Mouse (Mus musculus): ENCODE data around the gene Olfr95. TPM values are rescaled to one million over a fixed set of nuclear protein-coding genes. Genes with fewer than 3 reads are reported as not detected.

The Olfr95 gene
- polyA plus RNA-seq, 1 experiment, result 0.40 TPM

DNA sequence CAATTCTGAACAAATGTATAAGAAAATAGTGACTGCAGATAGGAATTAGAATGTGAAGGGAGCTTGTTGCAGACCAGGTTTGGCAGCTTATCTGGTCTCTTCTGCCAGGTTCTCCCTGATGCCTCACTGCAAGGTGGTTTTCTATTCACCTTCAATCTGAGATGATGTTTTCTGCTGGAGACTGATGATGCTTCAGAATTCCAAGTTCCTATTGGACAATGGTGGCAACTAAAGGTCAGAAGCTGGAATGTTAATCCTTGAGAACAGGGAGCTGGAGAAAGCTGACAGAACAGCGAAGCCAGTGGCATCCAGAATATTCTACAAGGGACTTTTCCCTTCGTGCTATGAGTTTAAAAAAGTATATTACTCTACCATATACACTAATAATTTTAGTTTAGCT lies 22.2 kb downstream of the Olfr95 start:
- Histone ChIP-seq H3K4me1 (ENCODE audit: control insufficient read depth, insufficient read depth, low read length) (no peaks in the 10 kb centered on the region), H3K4me3 (replicated peaks; ENCODE audit: control insufficient read depth, low read depth, low read length) (no peak overlapping the region), H3K27ac (ENCODE audit: control insufficient read depth, insufficient read depth, low read depth, low read length, poor library complexity) (no peak overlapping the region)
- WGBS, result 66% methylated on average over 2 of the region's 2 CpGs
- TF ChIP-seq CTCF (IDR thresholded peaks at IDR 0.05; ENCODE audit: control insufficient read depth, insufficient read depth, low read length) (no peak), POLR2A (IDR thresholded peaks at IDR 0.05; ENCODE audit: borderline replicate concordance, control insufficient read depth, low read depth, low read length) (no peak)

DNA sequence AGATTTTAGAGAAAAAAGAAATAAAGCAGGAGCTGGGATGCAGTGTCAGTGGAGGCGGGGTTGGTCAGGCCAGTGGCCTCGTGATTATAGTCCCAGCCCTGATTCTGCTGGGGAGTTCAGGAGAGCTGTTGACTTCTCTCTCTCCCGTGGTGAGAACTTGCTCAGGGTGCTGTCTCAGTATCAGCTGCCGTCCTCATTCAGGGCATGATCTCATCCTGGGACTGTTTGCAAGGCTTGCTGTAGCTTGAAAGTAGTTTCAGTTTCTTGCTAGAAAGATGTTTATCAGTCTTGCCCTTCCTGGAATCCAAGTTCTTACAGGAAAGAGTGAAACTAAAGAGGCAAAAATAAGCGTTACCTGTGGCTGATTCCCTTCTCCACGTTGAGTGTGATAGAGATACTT lies 27.4 kb downstream of the Olfr95 start:
- no peak overlapping the region for H3K27ac ChIP-seq (ENCODE audit: control insufficient read depth, insufficient read depth, low read depth, low read length, poor library complexity)
- H3K4me3 ChIP-seq (replicated peaks; ENCODE audit: control insufficient read depth, low read depth, low read length), result no peak overlapping the region
- no peaks in the 10 kb centered on the region for H3K4me1 ChIP-seq (ENCODE audit: control insufficient read depth, insufficient read depth, low read length)
- 15% methylated on average over 6 of the region's 6 CpGs for WGBS
- no peak for TF ChIP-seq CTCF (IDR thresholded peaks at IDR 0.05; ENCODE audit: control insufficient read depth, insufficient read depth, low read length)
- no peak for TF ChIP-seq POLR2A (IDR thresholded peaks at IDR 0.05; ENCODE audit: borderline replicate concordance, control insufficient read depth, low read depth, low read length)

- no peaks in the 10 kb centered on the region for H3K4me1 ChIP-seq (ENCODE audit: control insufficient read depth, insufficient read depth, low read length)
- no peak within 1 kb of the TSS for H3K27ac ChIP-seq (ENCODE audit: control insufficient read depth, insufficient read depth, low read depth, low read length, poor library complexity)
- no peak within 1 kb of the TSS for H3K4me3 ChIP-seq (replicated peaks; ENCODE audit: control insufficient read depth, low read depth, low read length)
- TF ChIP-seq POLR2A (IDR thresholded peaks at IDR 0.05; ENCODE audit: borderline replicate concordance, control insufficient read depth, low read depth, low read length) (no peak), CTCF (IDR thresholded peaks at IDR 0.05; ENCODE audit: control insufficient read depth, insufficient read depth, low read length) (no peak)
These were observed 51.5 kb downstream of the Olfr95 start, which contains the start of gene Olfr93 for GRCm38 (mm10) chr17:37161394-37161793. TSS of gene Olfr93 (minus strand) at chr17:37161494.

Other genes starting within 250 kb of the Olfr95 start
- 1.8 TPM in 1 of 2 replicates, not detected in the other for gene 2410137M14Rik, start 231.9 kb downstream of the Olfr95 start, polyA plus RNA-seq (2011; ENCODE audit: insufficient read depth, insufficient read length, low replicate concordance, missing spikeins)
- 5.6 and 15.2 TPM in 2 replicates for gene H2-M5, start 223.6 kb downstream of the Olfr95 start, polyA plus RNA-seq (2011; ENCODE audit: insufficient read depth, insufficient read length, low replicate concordance, missing spikeins)
- gene Zfp57, start 212.0 kb downstream of the Olfr95 start, polyA plus RNA-seq (2011; ENCODE audit: insufficient read depth, insufficient read length, low replicate concordance, missing spikeins), result 1.3 and 19.0 TPM in 2 replicates
- gene Mog, start 189.7 kb downstream of the Olfr95 start, polyA plus RNA-seq (2011; ENCODE audit: insufficient read depth, insufficient read length, low replicate concordance, missing spikeins), result not detected in 2 replicates
- 19.5 and 47.1 TPM in 2 replicates for gene Gabbr1, start 167.2 kb downstream of the Olfr95 start, polyA plus RNA-seq (2011; ENCODE audit: insufficient read depth, insufficient read length, low replicate concordance, missing spikeins)
- not detected in 2 replicates for gene Olfr90, start 124.6 kb downstream of the Olfr95 start, polyA plus RNA-seq (2011; ENCODE audit: insufficient read depth, insufficient read length, low replicate concordance, missing spikeins)
- not detected in 2 replicates for gene Olfr91, start 114.8 kb downstream of the Olfr95 start, polyA plus RNA-seq (2011; ENCODE audit: insufficient read depth, insufficient read length, low replicate concordance, missing spikeins)
- not detected in 2 replicates for gene Olfr92, start 93.0 kb downstream of the Olfr95 start, polyA plus RNA-seq (2011; ENCODE audit: insufficient read depth, insufficient read length, low replicate concordance, missing spikeins)
- not detected in 2 replicates for gene Olfr93, start 51.6 kb downstream of the Olfr95 start, polyA plus RNA-seq (2011; ENCODE audit: insufficient read depth, insufficient read length, low replicate concordance, missing spikeins)
- gene Ubd, start 19.2 kb downstream of the Olfr95 start, polyA plus RNA-seq (2011; ENCODE audit: insufficient read depth, insufficient read length, low replicate concordance, missing spikeins), result 6.7 and 19.8 TPM in 2 replicates
- not detected in 2 replicates for gene Olfr94, start 12.1 kb downstream of the Olfr95 start, polyA plus RNA-seq (2011; ENCODE audit: insufficient read depth, insufficient read length, low replicate concordance, missing spikeins)
- not detected in 2 replicates for gene Olfr96, start 7.0 kb upstream of the Olfr95 start, polyA plus RNA-seq (2011; ENCODE audit: insufficient read depth, insufficient read length, low replicate concordance, missing spikeins)
- gene Olfr97, start 24.2 kb upstream of the Olfr95 start, polyA plus RNA-seq (2011; ENCODE audit: insufficient read depth, insufficient read length, low replicate concordance, missing spikeins), result not detected in 2 replicates
- gene Olfr98, start 50.6 kb upstream of the Olfr95 start, polyA plus RNA-seq (2011; ENCODE audit: insufficient read depth, insufficient read length, low replicate concordance, missing spikeins), result not detected in 2 replicates
- gene H2-M3, start 57.1 kb upstream of the Olfr95 start, polyA plus RNA-seq (2011; ENCODE audit: insufficient read depth, insufficient read length, low replicate concordance, missing spikeins), result 3.7 and 8.7 TPM in 2 replicates
- not detected in 2 replicates for gene Olfr99, start 70.3 kb upstream of the Olfr95 start, polyA plus RNA-seq (2011; ENCODE audit: insufficient read depth, insufficient read length, low replicate concordance, missing spikeins)
- not detected in 2 replicates for gene Olfr101, start 91.2 kb upstream of the Olfr95 start, polyA plus RNA-seq (2011; ENCODE audit: insufficient read depth, insufficient read length, low replicate concordance, missing spikeins)
- gene Olfr102, start 103.9 kb upstream of the Olfr95 start, polyA plus RNA-seq (2011; ENCODE audit: insufficient read depth, insufficient read length, low replicate concordance, missing spikeins), result not detected in 2 replicates
- gene Olfr103, start 126.6 kb upstream of the Olfr95 start, polyA plus RNA-seq (2011; ENCODE audit: insufficient read depth, insufficient read length, low replicate concordance, missing spikeins), result not detected in 2 replicates
- not detected in 2 replicates for gene Olfr104-ps, start 146.5 kb upstream of the Olfr95 start, polyA plus RNA-seq (2011; ENCODE audit: insufficient read depth, insufficient read length, low replicate concordance, missing spikeins)
- not detected in 2 replicates for gene Olfr105-ps, start 165.9 kb upstream of the Olfr95 start, polyA plus RNA-seq (2011; ENCODE audit: insufficient read depth, insufficient read length, low replicate concordance, missing spikeins)
- not detected in 2 replicates for gene Olfr106-ps, start 177.3 kb upstream of the Olfr95 start, polyA plus RNA-seq (2011; ENCODE audit: insufficient read depth, insufficient read length, low replicate concordance, missing spikeins)
- gene Olfr107, start 186.1 kb upstream of the Olfr95 start, polyA plus RNA-seq (2011; ENCODE audit: insufficient read depth, insufficient read length, low replicate concordance, missing spikeins), result not detected in 2 replicates
- not detected in 2 replicates for gene Olfr108, start 232.4 kb upstream of the Olfr95 start, polyA plus RNA-seq (2011; ENCODE audit: insufficient read depth, insufficient read length, low replicate concordance, missing spikeins)
- gene Olfr109, start 245.8 kb upstream of the Olfr95 start, polyA plus RNA-seq (2011; ENCODE audit: insufficient read depth, insufficient read length, low replicate concordance, missing spikeins), result not detected in 2 replicates

All from bone marrow, adult 2 months (tissue).